Mouse (Mus musculus) forebrain, embryonic 11.5 days (tissue): ENCODE data around the gene Rnf39. TPM values are rescaled to one million over a fixed set of nuclear protein-coding genes. Genes with fewer than 3 reads are reported as not detected.
A peak's percentile ranks its signal among the peaks of the same experiment; 100 is the strongest.

Experiments used
- ATAC-seq: fragments of 200-750 bp; cut with Nextera tagmentation; replicated peaks from 2 replicates; pipeline ENCODE4 v1.8.0; 2017; ENCODE audit warnings: moderate TSS enrichment; ENCODE audit not compliant: low FRiP score
- DNase-seq: peaks from one replicate; pipeline ENCODE4 v3.0.0-alpha.2; 2017; ENCODE audit warnings: low spot score
- H3K27ac ChIP-seq: fragments of 300-500 bp; sonication (generic); 2 replicates; pipeline ENCODE4 v1.5.1; 2014; ENCODE audit warnings: low read depth, low read length
- H3K27me3 ChIP-seq: fragments of 300-500 bp; sonication (generic); 2 replicates; pipeline ENCODE4 v1.6.1; 2014; ENCODE audit warnings: mild to moderate bottlenecking, low read length, mixed read lengths; ENCODE audit not compliant: control insufficient read depth, insufficient read depth
- H3K36me3 ChIP-seq: fragments of 300-500 bp; sonication (generic); 2 replicates; pipeline ENCODE4 v1.6.1; 2014; ENCODE audit warnings: mild to moderate bottlenecking, low read length, moderate library complexity, mixed read lengths; ENCODE audit not compliant: control insufficient read depth, insufficient read depth
- H3K4me1 ChIP-seq: fragments of 300-500 bp; sonication (generic); replicated peaks from 2 replicates; pipeline ENCODE4 v1.6.1; 2014; ENCODE audit warnings: low read length, mixed read lengths; ENCODE audit not compliant: control insufficient read depth, insufficient read depth
- H3K4me2 ChIP-seq: fragments of 300-500 bp; sonication (generic); 2 replicates; pipeline ENCODE4 v1.6.1; 2014; ENCODE audit warnings: low read depth, mild to moderate bottlenecking, low read length, moderate library complexity, mixed read lengths; ENCODE audit not compliant: severe bottlenecking
- H3K4me3 ChIP-seq: fragments of 300-500 bp; sonication (generic); 2 replicates; pipeline ENCODE4 v1.5.1; 2014; ENCODE audit warnings: low read depth, low read length
- H3K9ac ChIP-seq: fragments of 300-500 bp; sonication (generic); 2 replicates; pipeline ENCODE4 v1.6.1; 2014; ENCODE audit warnings: low read length
- H3K9me3 ChIP-seq: fragments of 300-500 bp; sonication (generic); 2 replicates; pipeline ENCODE4 v1.6.1; 2016; ENCODE audit warnings: low read length, mixed read lengths; ENCODE audit not compliant: control insufficient read depth
- WGBS: fragments of 180-500 bp; shearing (Covaris S2); extraction: QIAGEN DNeasy Blood & Tissue Kit; methylation state at CpG from one replicate; pipeline ENCODE4 v1.1.7; 2014; 5-methylcytosine and 5-hydroxymethylcytosine counted together
- polyA plus RNA-seq: library from polyadenylated mRNA; unstranded; fragments of >200 nt; fragmentation: Nextera tagmentation; extraction: Ambion mirVana; gene quantifications from 2 replicates; pipeline ENCODE4 v1.2.1, GENCODE M21; 2014

The Rnf39 gene
- polyA plus RNA-seq, 1 experiment from 2014 or later = 0.44 TPM

DNA sequence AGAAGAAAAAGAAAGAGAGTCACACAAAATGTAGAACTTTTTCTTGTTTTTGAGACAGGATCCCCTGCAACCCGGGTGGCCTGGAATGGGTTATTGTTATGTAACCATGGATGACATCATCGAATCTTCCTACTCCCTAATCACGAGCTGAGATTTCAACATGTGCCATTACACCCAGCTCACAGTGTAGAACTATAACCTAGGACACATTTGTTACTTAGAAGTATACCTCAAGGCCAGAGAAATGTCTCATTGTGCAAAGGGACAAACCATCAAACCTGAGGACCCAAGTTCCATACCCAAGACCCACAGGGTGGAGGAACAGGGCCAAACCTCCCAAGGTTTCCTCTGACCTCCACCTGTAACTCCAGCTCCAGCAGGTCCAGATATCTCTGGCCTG, 39.1 kb upstream of the Rnf39 start:
- Histone ChIP-seq H3K4me2 (no peak overlapping the region), H3K27ac (no peak overlapping the region), H3K4me3 (no peak overlapping the region), H3K4me1 (no peaks in the 10 kb centered on the region), H3K36me3 (no peaks in the 10 kb centered on the region), H3K27me3 (no peaks in the 10 kb centered on the region), H3K9ac (no peak overlapping the region), H3K9me3 (no peaks in the 10 kb centered on the region)
- ATAC-seq (no peak), DNase-seq (no peak)
- 77% methylated on average over 3 of the region's 3 CpGs for WGBS

DNA sequence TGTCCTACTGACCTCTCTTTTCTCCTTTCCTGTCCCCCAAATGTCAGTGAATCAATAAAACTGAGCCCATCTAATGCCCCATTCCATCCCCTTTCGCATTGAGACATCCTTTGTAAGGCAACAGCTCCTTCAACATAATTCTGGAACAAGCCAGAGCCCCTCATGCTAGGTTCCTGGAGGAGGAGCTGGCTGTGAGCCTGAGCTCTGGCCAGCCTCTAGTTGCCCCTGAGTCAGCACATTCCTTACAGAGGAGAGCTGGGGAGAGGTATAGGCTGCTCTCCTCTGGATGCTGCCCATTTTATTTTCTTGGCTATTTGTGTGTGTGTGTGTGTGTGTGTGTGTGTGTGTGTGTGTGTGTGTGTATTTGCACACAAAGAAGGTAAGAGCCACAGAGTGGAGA, 34.5 kb upstream of the Rnf39 start:
- H3K9ac ChIP-seq = no peak overlapping the region
- no peak overlapping the region for H3K4me2 ChIP-seq
- 39% methylated on average over 1 of the region's 1 CpGs for WGBS
- H3K27me3 ChIP-seq = no peaks in the 10 kb centered on the region
- ATAC-seq = no peak
- no peak overlapping the region for H3K4me3 ChIP-seq
- H3K27ac ChIP-seq = no peak overlapping the region
- DNase-seq = no peak
- no peaks in the 10 kb centered on the region for H3K4me1 ChIP-seq
- no peaks in the 10 kb centered on the region for H3K36me3 ChIP-seq
- no peaks in the 10 kb centered on the region for H3K9me3 ChIP-seq

DNA sequence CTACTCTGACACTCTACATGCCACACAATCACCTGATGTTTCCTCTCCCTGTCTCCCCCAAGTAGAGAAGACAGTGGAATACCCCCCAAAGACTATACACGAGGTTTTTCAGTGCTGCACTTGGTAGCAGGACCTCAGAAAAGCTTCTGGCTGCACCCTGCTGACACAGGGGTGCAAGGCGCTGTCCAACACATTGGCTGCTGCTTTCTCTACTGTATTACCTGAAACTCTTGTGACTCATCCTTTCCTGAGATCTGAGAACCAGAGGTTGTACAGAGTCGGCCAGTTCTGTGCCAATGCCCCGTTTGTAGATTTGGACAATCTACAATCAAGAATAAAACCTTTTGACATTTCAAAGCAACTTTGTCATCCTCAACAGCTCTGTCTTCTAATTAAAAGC, 32.9 kb upstream of the Rnf39 start:
- WGBS = 57% methylated on average over 4 of the region's 4 CpGs
- Histone ChIP-seq H3K27me3 (no peaks in the 10 kb centered on the region), H3K36me3 (no peaks in the 10 kb centered on the region), H3K9ac (no peak overlapping the region), H3K4me2 (no peak overlapping the region), H3K4me1 (no peaks in the 10 kb centered on the region), H3K4me3 (no peak overlapping the region), H3K27ac (no peak overlapping the region), H3K9me3 (no peaks in the 10 kb centered on the region)
- ATAC-seq (no peak), DNase-seq (no peak)

DNA sequence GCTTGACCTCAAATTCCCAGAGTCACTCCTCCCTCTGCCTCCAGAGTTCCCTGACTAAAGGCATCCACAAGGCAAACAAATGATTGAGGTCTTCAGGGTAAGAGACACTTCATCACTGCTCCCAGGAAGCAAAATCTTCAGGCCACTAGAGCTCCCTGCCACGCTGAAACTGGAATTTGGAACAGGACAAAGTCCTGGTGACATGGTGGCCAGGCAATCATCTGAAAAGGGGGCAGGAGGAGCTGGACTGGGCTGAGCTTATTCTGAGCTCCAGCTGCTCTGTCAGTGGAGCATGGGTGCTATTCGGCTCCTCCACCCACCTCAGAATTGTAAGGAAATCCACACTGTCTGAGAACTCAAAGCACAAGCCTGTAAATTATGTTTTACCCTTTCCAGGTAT, 30.7 kb upstream of the Rnf39 start:
- H3K4me2 ChIP-seq = no peak overlapping the region
- no peak for ATAC-seq
- no peak overlapping the region for H3K9ac ChIP-seq
- no peaks in the 10 kb centered on the region for H3K36me3 ChIP-seq
- H3K4me3 ChIP-seq = no peak overlapping the region
- H3K9me3 ChIP-seq = no peaks in the 10 kb centered on the region
- WGBS = 74% methylated on average over 2 of the region's 2 CpGs
- no peaks in the 10 kb centered on the region for H3K27me3 ChIP-seq
- DNase-seq = no peak
- no peak overlapping the region for H3K27ac ChIP-seq
- H3K4me1 ChIP-seq = no peaks in the 10 kb centered on the region

DNA sequence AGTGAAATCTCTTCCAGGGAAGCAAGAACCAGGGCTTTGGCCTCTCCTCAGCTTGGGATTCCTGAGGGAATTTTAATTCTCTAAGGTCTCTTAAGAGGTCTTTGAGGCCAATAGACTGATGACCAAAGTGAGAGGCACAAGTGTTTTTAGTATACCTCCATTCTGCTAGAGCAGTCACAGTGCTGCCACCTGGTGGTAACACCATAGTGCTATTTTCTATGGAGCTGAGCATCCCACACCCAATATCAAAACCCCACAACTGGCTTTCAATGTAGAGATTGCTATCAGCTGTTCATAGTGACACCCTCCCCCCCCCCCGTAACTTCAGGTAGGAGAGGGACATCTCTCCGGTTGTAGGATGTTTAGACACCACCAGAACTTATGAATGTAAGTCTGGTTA, 28.6 kb upstream of the Rnf39 start:
- WGBS = 11% methylated on average over 2 of the region's 2 CpGs

DNA sequence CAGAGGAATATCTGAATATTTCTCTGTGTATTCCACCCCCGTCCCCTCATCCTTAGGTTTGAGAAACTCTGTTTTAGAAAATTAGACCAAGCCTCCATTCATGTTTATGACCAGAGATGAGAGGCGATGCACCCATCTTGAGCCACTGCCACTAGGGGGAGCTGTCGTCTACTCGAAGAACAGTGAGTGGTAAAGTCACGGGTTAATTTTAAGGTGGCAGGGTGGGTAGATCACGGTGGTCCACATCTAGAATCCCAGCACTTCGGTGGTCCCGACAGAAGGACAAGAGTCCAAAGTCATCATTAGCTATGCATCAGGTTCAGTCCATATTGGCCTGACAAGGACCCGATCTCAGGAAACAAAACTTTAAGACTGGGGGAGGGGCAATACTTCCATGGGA, 27.6 kb upstream of the Rnf39 start:
- DNase-seq = peak; percentile 72
- H3K4me2 ChIP-seq = no peak overlapping the region
- ATAC-seq = 0 out of 2 replicates have a peak, but pooled peaks have one; percentile 55
- no peaks in the 10 kb centered on the region for H3K36me3 ChIP-seq
- no peak overlapping the region for H3K9ac ChIP-seq
- H3K27me3 ChIP-seq = no peaks in the 10 kb centered on the region
- no peak overlapping the region for H3K4me3 ChIP-seq
- H3K27ac ChIP-seq = no peak overlapping the region
- WGBS = 15% methylated on average over 9 of the region's 9 CpGs
- no peaks in the 10 kb centered on the region for H3K9me3 ChIP-seq
- H3K4me1 ChIP-seq = no peaks in the 10 kb centered on the region

More for the DNA sequence above, 28.6 kb upstream of the Rnf39 start:
- Histone ChIP-seq H3K9me3 (no peaks in the 10 kb centered on the region), H3K4me1 (no peaks in the 10 kb centered on the region), H3K27me3 (no peaks in the 10 kb centered on the region), H3K4me2 (no peak overlapping the region), H3K36me3 (no peaks in the 10 kb centered on the region), H3K9ac (no peak overlapping the region), H3K27ac (no peak overlapping the region), H3K4me3 (no peak overlapping the region)
- peak; percentile 82 for DNase-seq
- 0 out of 2 replicates have a peak, but pooled peaks have one; percentile 56 for ATAC-seq

DNA sequence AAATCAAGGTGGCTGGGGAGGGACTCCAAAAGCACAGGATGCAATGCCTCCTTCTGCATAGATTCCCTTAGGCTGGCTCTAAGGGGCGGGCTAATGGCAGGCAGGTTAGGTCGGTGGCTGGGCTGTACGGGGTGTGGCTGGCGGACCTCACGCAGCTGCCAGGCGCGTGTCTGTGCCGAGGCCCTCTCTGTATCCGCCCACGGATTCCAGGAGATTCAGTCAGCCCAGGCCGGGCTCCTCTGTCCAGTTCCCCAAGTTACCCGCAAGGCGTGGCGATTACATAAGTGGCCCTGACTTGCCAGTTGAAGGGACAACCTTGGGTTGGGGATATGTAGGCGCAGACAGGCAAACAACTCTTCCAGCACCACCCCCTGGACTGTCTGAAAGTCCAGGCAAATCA, 22.5 kb upstream of the Rnf39 start:
- ATAC-seq (no peak), DNase-seq (no peak)
- WGBS = 51% methylated on average over 15 of the region's 15 CpGs
- Histone ChIP-seq H3K9me3 (no peaks in the 10 kb centered on the region), H3K27me3 (no peaks in the 10 kb centered on the region), H3K4me3 (no peak overlapping the region), H3K9ac (no peak overlapping the region), H3K36me3 (no peaks in the 10 kb centered on the region), H3K27ac (no peak overlapping the region), H3K4me1 (no peaks in the 10 kb centered on the region), H3K4me2 (no peak overlapping the region)

DNA sequence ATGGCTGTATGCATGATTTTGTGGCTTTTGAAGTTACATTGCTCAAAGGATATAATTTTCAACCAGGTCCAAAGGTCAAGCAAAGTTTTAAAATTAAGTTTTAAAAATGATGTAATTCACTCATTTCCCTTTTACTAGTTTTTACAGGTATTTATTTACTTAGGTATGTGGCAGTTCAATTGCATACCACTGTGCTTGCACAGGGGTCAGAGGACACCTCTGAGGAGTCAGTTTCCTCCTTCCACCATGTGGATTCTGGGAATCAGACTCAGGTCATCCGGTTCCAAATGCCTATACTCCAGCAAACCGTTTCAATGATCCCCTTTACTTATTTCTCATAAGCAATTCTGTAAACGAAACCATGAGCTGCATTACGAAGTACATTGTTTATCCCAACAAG, 20.0 kb upstream of the Rnf39 start:
- no peak for ATAC-seq
- 87% methylated on average over 4 of the region's 4 CpGs for WGBS
- no peaks in the 10 kb centered on the region for H3K36me3 ChIP-seq
- no peak overlapping the region for H3K4me2 ChIP-seq
- no peaks in the 10 kb centered on the region for H3K27me3 ChIP-seq
- H3K4me1 ChIP-seq = no peaks in the 10 kb centered on the region
- no peak overlapping the region for H3K27ac ChIP-seq
- no peak overlapping the region for H3K4me3 ChIP-seq
- H3K9ac ChIP-seq = no peak overlapping the region
- DNase-seq = no peak
- no peaks in the 10 kb centered on the region for H3K9me3 ChIP-seq

DNA sequence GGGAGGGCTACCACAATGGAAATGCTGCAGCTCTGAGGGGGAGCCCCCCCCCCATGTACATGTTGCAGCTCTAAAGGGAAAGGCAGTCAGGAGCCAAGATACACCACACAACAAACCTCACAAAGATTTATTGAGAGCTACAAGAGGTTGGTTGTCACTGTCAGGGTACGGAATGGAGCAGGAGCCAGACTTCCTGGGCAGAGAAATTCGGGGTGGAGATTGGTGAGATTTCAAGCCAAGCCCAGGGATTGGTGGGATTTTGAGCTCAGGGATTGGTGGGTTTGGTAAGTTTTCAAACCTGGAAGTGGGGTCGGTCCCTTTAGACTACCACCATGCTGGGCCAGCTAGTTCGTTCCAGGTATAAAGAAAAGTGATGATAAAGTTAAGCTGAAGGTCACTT, 19.2 kb upstream of the Rnf39 start:
- DNase-seq = no peak
- ATAC-seq = no peak
- no peak overlapping the region for H3K4me3 ChIP-seq
- no peaks in the 10 kb centered on the region for H3K27me3 ChIP-seq
- H3K9me3 ChIP-seq = no peaks in the 10 kb centered on the region
- no peak overlapping the region for H3K9ac ChIP-seq
- 77% methylated on average over 4 of the region's 4 CpGs for WGBS
- H3K36me3 ChIP-seq = no peaks in the 10 kb centered on the region
- H3K4me2 ChIP-seq = no peak overlapping the region
- no peak overlapping the region for H3K27ac ChIP-seq
- H3K4me1 ChIP-seq = no peaks in the 10 kb centered on the region
